9 mouse cellular contexts compared by ENCODE assay signal in genomic region chr11:113786395-113786794, GRCm38 (mm10). TPM values are rescaled to one million over a fixed set of nuclear protein-coding genes. Genes with fewer than 3 reads are reported as not detected.
A peak's percentile ranks its signal among the peaks of the same experiment; 100 is the strongest.
DNase-seq lines count a peak whose midpoint lies in the region; ATAC-seq and TF ChIP-seq lines count a peak whose summit lies in the region.
"Had no signal": no experiment of that assay in that cellular context is flagged by ENCODE, and none has a peak within 500 bp of the region (broad histone marks: within the 10 kb centered on the region; RNA-seq: fewer than 3 reads in every experiment).

No protein-coding gene starts in this region.

- H3K4me1 ChIP-seq in heart, embryonic 12.5 days (replicated peaks), result peaks cover 51% of the 10 kb centered on the region
- H3K4me1 ChIP-seq in ES-Bruce4 (ENCODE audit: control insufficient read depth, insufficient read depth, low read length), result peaks cover 9% of the 10 kb centered on the region
- H3K4me1 ChIP-seq in forebrain, postnatal 0 days (ENCODE audit: insufficient read depth), result peaks cover 35% of the 10 kb centered on the region
- H3K4me1 ChIP-seq in liver, postnatal 0 days (ENCODE audit: insufficient read depth), result peaks cover 28% of the 10 kb centered on the region

- TF ChIP-seq EP300 in ES-Bruce4 (IDR thresholded peaks at IDR 0.05; ENCODE audit: insufficient read depth, low read depth, low read length), result no peak
- no peak for TF ChIP-seq EP300 in liver, postnatal 0 days (IDR thresholded peaks at IDR 0.05; ENCODE audit: low read depth)

- no peak for DNase-seq in heart, adult 18-20 months
- DNase-seq in forebrain, postnatal 0 days, result no peak
- no peak for DNase-seq in liver, postnatal 0 days
- no peak for DNase-seq in thymus, postnatal 25 days
- DNase-seq in left cerebral cortex, adult 11 months (ENCODE audit: low spot score), result no peak
- DNase-seq in lung, postnatal 4 days, result no peak
- DNase-seq: adrenal gland, postnatal 14 days had no signal

- no peaks in the 10 kb centered on the region for H3K27me3 ChIP-seq in heart, embryonic 12.5 days (replicated peaks)
- no peaks in the 10 kb centered on the region for H3K27me3 ChIP-seq in ES-Bruce4 (ENCODE audit: control insufficient read depth, insufficient read depth, low read length, poor library complexity, severe bottlenecking)
- H3K27me3 ChIP-seq in forebrain, postnatal 0 days (ENCODE audit: insufficient read depth, low read length), result no peaks in the 10 kb centered on the region
- no peaks in the 10 kb centered on the region for H3K27me3 ChIP-seq in liver, postnatal 0 days (ENCODE audit: insufficient read depth, low read length)

- no peak overlapping the region for H3K4me3 ChIP-seq in heart, embryonic 12.5 days
- H3K4me3 ChIP-seq in ES-Bruce4 (ENCODE audit: low read depth, low read length), result no peak overlapping the region
- peak overlapping the region; percentile 30 for H3K4me3 ChIP-seq in forebrain, postnatal 0 days (ENCODE audit: low read depth, low read length)
- H3K4me3 ChIP-seq in liver, postnatal 0 days (ENCODE audit: low read depth, low read length), result no peak overlapping the region

- 43% methylated on average over 4 of the region's 4 CpGs for WGBS in heart, embryonic 12.5 days
- 42% methylated on average over 4 of the region's 4 CpGs for WGBS in forebrain, postnatal 0 days
- WGBS in liver, postnatal 0 days (ENCODE audit: insufficient replicate concordance), result 58% methylated on average over 4 of the region's 4 CpGs

- ATAC-seq in heart, embryonic 12.5 days (ENCODE audit: insufficient number of reproducible peaks, low FRiP score), result no peak
- ATAC-seq in forebrain, postnatal 0 days, result no peak
- no peak for ATAC-seq in liver, postnatal 0 days

- TF ChIP-seq POLR2A in ES-Bruce4 (IDR thresholded peaks at IDR 0.05; ENCODE audit: insufficient read depth, low read length), result no peak

- H3K9me3 ChIP-seq in heart, embryonic 12.5 days (replicated peaks), result no peaks in the 10 kb centered on the region
- H3K9me3 ChIP-seq in ES-Bruce4 (replicated peaks; ENCODE audit: control insufficient read depth, insufficient read depth, low read length, poor library complexity, severe bottlenecking), result no peaks in the 10 kb centered on the region
- H3K9me3 ChIP-seq in forebrain, postnatal 0 days (ENCODE audit: low read length), result no peaks in the 10 kb centered on the region
- H3K9me3 ChIP-seq in liver, postnatal 0 days (ENCODE audit: low read length), result no peaks in the 10 kb centered on the region

- peak overlapping the region; percentile 86 for H3K4me2 ChIP-seq in heart, embryonic 12.5 days
- peak overlapping the region; percentile 56 for H3K4me2 ChIP-seq in forebrain, postnatal 0 days (ENCODE audit: low read depth)
- 0 out of 2 replicates have a peak overlapping the region, but pooled peaks have one; percentile 55 for H3K4me2 ChIP-seq in liver, postnatal 0 days (ENCODE audit: low read depth, low read length)

- no peaks in the 10 kb centered on the region for H3K36me3 ChIP-seq in heart, embryonic 12.5 days
- H3K36me3 ChIP-seq in ES-Bruce4 (ENCODE audit: control insufficient read depth, insufficient read depth, low read length, poor library complexity, severe bottlenecking), result no peaks in the 10 kb centered on the region
- no peaks in the 10 kb centered on the region for H3K36me3 ChIP-seq in forebrain, postnatal 0 days (ENCODE audit: insufficient read depth)
- no peaks in the 10 kb centered on the region for H3K36me3 ChIP-seq in liver, postnatal 0 days (replicated peaks; ENCODE audit: insufficient read depth, low read length)

- peak overlapping the region; percentile 63; the same call in 1 of the 2 replicates for H3K9ac ChIP-seq in heart, embryonic 12.5 days
- peak overlapping the region; percentile 65 for H3K9ac ChIP-seq in ES-Bruce4 (ENCODE audit: low read depth, poor library complexity, severe bottlenecking)
- H3K9ac ChIP-seq in forebrain, postnatal 0 days, result peak overlapping the region; percentile 60
- H3K9ac ChIP-seq in liver, postnatal 0 days (replicated peaks), result no peak overlapping the region

- no peak for TF ChIP-seq CTCF in ES-Bruce4 (IDR thresholded peaks at IDR 0.05; ENCODE audit: low read depth, low read length)
- TF ChIP-seq CTCF in forebrain, postnatal 0 days (IDR thresholded peaks at IDR 0.05; ENCODE audit: low read depth), result no peak
- no peak for TF ChIP-seq CTCF in liver, postnatal 0 days (IDR thresholded peaks at IDR 0.05; ENCODE audit: low read depth)

- peak overlapping the region; percentile 80 for H3K27ac ChIP-seq in heart, embryonic 12.5 days (ENCODE audit: poor library complexity, severe bottlenecking)
- H3K27ac ChIP-seq in ES-Bruce4 (ENCODE audit: insufficient read depth, low read length), result 0 out of 2 replicates have a peak overlapping the region, but pooled peaks have one; percentile 72
- H3K27ac ChIP-seq in forebrain, postnatal 0 days (ENCODE audit: low read depth, low read length), result peak overlapping the region; percentile 86
- 0 out of 2 replicates have a peak overlapping the region, but pooled peaks have one; percentile 66 for H3K27ac ChIP-seq in liver, postnatal 0 days (ENCODE audit: low read depth)

RNA-seq across cellular contexts. Expression of gene Cdc42ep4, which starts 34.7 kb away (rescaled TPM):
- polyA plus RNA-seq in heart, embryonic 12.5 days (2016; fragmentation: Nextera tagmentation; extraction: Ambion mirVana), result 23.2 and 24.3 TPM in 2 replicates
- 10 to 100 TPM; 19.1 to 23.8 TPM for total RNA-seq in heart, adult 18-20 months (2021)
- polyA plus RNA-seq in ES-Bruce4 (2011; ENCODE audit: insufficient read depth, insufficient read length, low read depth, missing spikeins), result 29.4 and 32.4 TPM in 2 replicates
- total RNA-seq in forebrain, postnatal 0 days (2014; rRNA removed), result 86.6 and 102 TPM in 2 replicates
- polyA plus RNA-seq in forebrain, postnatal 0 days (2015; fragmentation: Nextera tagmentation; extraction: Ambion mirVana), result 75.4 and 81.0 TPM in 2 replicates
- 12.4 and 13.7 TPM in 2 replicates for polyA plus RNA-seq in liver, postnatal 0 days (2015; fragmentation: Nextera tagmentation; extraction: Ambion mirVana)
